Mouse (Mus musculus): ENCODE results near the gene Gm49378.

DNA sequence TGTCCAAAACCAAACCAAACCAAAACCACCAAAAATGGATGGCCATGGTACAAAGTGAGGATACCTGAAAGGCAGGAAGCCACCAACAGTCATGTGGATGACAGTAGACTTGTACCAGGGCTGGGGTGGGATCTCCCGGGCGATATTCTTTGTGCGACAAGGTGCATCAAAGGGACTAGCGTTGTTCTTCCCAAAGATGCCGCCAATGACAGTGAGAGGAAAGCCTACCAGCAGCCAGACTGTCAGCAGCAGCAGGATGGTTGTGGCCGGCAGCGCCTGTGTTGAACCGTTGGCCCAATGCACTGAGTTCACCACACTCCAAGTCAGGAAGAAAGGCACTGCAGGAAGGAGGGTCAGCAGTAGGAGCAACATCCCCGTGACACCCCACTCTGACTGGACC is at the start of gene Gm49378:
- no peak for TF ChIP-seq GATA1 (IDR thresholded peaks at IDR 0.05; ENCODE audit: borderline replicate concordance, low read length)
- no peak for TF ChIP-seq FLI1 (IDR thresholded peaks at IDR 0.05; ENCODE audit: low read length)

Data from megakaryocyte, embryonic 14.5 days (primary cell).